Mouse (Mus musculus) intestine, embryonic 14.5 days (tissue): ENCODE results near the gene Trpc1. TPM values are rescaled to one million over a fixed set of nuclear protein-coding genes. Genes with fewer than 3 reads are reported as not detected.

Source experiments
- ATAC-seq: fragments of 200-750 bp; cut with Nextera tagmentation; replicated peaks from 2 replicates; pipeline ENCODE4 v1.8.0; 2017; ENCODE audit warnings: low read depth, moderate number of reproducible peaks, moderate TSS enrichment, moderate library complexity; ENCODE audit not compliant: low FRiP score, low TSS enrichment
- DNase-seq: peaks from one replicate; pipeline ENCODE4 v3.0.0-alpha.2; 2018; ENCODE audit warnings: low spot score
- H3K27ac ChIP-seq: fragments of 300-500 bp; sonication (generic); 2 replicates; pipeline ENCODE4 v1.5.1; 2014; ENCODE audit warnings: low read depth, mild to moderate bottlenecking, control low read depth
- H3K27me3 ChIP-seq: fragments of 300-500 bp; sonication (generic); replicated peaks from 2 replicates; pipeline ENCODE4 v1.6.1; 2014; ENCODE audit warnings: low read length, control low read depth; ENCODE audit not compliant: control insufficient read depth, insufficient read depth
- H3K36me3 ChIP-seq: fragments of 300-500 bp; sonication (generic); 2 replicates; pipeline ENCODE4 v1.6.1; 2014; ENCODE audit warnings: low read length, control low read depth; ENCODE audit not compliant: control insufficient read depth, insufficient read depth
- H3K4me1 ChIP-seq: fragments of 300-500 bp; sonication (generic); replicated peaks from 2 replicates; pipeline ENCODE4 v1.6.1; 2014; ENCODE audit warnings: low read length, control low read depth, mixed read lengths; ENCODE audit not compliant: control insufficient read depth, insufficient read depth
- H3K4me2 ChIP-seq: fragments of 300-500 bp; sonication (generic); 2 replicates; pipeline ENCODE4 v1.6.1; 2014; ENCODE audit warnings: low read length
- H3K4me3 ChIP-seq: fragments of 300-500 bp; sonication (generic); 2 replicates; pipeline ENCODE4 v1.5.1; 2014; ENCODE audit warnings: low read depth, low read length, control low read depth, mixed read lengths
- H3K9ac ChIP-seq: fragments of 300-500 bp; sonication (generic); 2 replicates; pipeline ENCODE4 v1.6.1; 2014; ENCODE audit warnings: mild to moderate bottlenecking, low read length
- H3K9me3 ChIP-seq: fragments of 300-500 bp; sonication (generic); 2 replicates; pipeline ENCODE4 v1.6.1; 2016; ENCODE audit warnings: low read length, control low read depth; ENCODE audit not compliant: control insufficient read depth
- WGBS: fragments of 180-500 bp; shearing (Covaris S2); extraction: QIAGEN DNeasy Blood & Tissue Kit; methylation state at CpG from one replicate; pipeline ENCODE4 v1.1.7; 2014; 5-methylcytosine and 5-hydroxymethylcytosine counted together
- polyA plus RNA-seq: library from polyadenylated mRNA; unstranded; fragments of >200 nt; fragmentation: Nextera tagmentation; extraction: Ambion mirVana; gene quantifications from 2 replicates; pipeline ENCODE4 v1.2.1, GENCODE M21; 2014

The Trpc1 gene
- polyA plus RNA-seq, 1 experiment from 2014 or later, result 5.7 TPM

DNA sequence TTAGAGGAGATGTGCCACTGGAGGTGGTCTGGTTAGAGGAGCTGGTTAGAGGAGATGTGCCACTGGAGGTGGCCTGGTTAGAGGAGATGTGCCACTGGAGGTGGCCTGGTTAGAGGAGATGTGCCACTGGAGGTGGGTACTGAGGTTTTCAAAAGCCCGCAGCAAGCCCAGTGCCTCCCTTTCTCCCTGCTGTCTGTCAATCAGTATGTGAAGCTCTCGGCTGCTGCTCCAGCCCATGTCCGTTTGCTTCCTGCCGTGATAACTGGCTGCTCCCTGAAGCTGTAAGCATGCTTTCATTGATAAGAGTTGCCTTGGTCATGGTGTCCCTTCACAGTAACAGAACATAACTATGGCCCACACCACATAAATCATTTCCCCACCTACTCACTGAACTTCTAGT is 13.0 kb upstream of the Trpc1 start:
- no peaks in the 10 kb centered on the region for H3K4me1 ChIP-seq
- no peak overlapping the region for H3K27ac ChIP-seq
- WGBS, result 83% methylated on average over 4 of the region's 4 CpGs
- H3K27me3 ChIP-seq, result no peaks in the 10 kb centered on the region
- no peak overlapping the region for H3K9ac ChIP-seq
- no peak overlapping the region for H3K4me3 ChIP-seq
- H3K36me3 ChIP-seq, result no peaks in the 10 kb centered on the region
- H3K4me2 ChIP-seq, result no peak overlapping the region
- no peaks in the 10 kb centered on the region for H3K9me3 ChIP-seq
- DNase-seq, result peak; percentile 21
- ATAC-seq, result no peak

- H3K4me2 ChIP-seq, result no peak overlapping the region
- no peak overlapping the region for H3K4me3 ChIP-seq
- H3K27ac ChIP-seq, result no peak overlapping the region
- DNase-seq, result peak; percentile 15
- no peaks in the 10 kb centered on the region for H3K4me1 ChIP-seq
- H3K9ac ChIP-seq, result no peak overlapping the region
- H3K27me3 ChIP-seq, result no peaks in the 10 kb centered on the region
- ATAC-seq, result no peak
- no peaks in the 10 kb centered on the region for H3K9me3 ChIP-seq
- no peaks in the 10 kb centered on the region for H3K36me3 ChIP-seq
- WGBS, result 85% methylated on average over 3 of the region's 3 CpGs
These were observed 12.1 kb upstream of the Trpc1 start for GRCm38 (mm10) chr9:95762228-95762627.

DNA sequence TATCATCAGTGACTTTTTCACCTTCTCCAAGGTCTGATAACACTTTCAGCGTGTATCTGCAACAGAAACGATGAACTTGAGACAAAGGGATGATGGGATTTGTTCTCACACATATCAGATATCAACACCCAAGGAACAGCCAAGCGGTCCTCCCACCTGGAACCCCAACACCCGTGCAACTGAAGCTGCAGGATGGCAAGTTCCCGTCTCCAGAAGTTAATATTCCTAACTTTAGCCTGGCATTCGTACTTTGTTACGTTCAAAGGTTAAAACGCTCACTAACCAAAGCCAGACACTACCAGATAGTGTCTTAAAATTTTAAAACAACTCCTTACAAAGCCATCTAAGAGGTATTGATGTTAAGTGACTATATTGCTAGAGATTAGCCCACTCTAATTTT is 11.2 kb upstream of the Trpc1 start:
- no peaks in the 10 kb centered on the region for H3K9me3 ChIP-seq
- DNase-seq, result peak; percentile 29
- H3K4me1 ChIP-seq, result no peaks in the 10 kb centered on the region
- H3K36me3 ChIP-seq, result no peaks in the 10 kb centered on the region
- no peak overlapping the region for H3K27ac ChIP-seq
- 92% methylated on average over 8 of the region's 8 CpGs for WGBS
- no peak overlapping the region for H3K9ac ChIP-seq
- no peak overlapping the region for H3K4me3 ChIP-seq
- H3K4me2 ChIP-seq, result no peak overlapping the region
- ATAC-seq, result no peak
- H3K27me3 ChIP-seq, result no peaks in the 10 kb centered on the region

DNA sequence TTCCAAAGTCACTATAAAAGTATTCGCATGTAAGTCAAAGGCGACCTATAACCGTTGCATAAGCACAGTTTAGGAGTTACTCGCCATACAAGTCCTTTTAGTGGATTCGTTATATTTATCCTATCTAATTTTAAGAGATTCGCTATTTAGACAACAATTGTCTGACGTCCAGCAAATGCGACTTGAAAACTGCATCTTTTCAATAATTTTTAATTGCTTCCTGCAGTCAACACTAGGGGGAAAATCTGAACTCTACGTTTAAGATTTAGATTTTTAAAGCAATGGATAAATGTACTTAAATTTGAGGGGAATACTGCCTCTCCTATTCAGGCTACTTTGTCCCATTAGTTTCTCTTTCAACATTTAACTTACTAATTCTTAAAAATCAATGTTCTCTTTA is 571 bp upstream of the Trpc1 start:
- Histone ChIP-seq H3K36me3 (no peaks in the 10 kb centered on the region), H3K4me1 (no peaks in the 10 kb centered on the region), H3K4me3 (peak overlapping the region; percentile 78), H3K9ac (no peak overlapping the region), H3K4me2 (peak overlapping the region; percentile 54), H3K27me3 (0 out of 2 replicates have a peak, but pooled peaks cover 4% of the 10 kb centered on the region), H3K9me3 (no peaks in the 10 kb centered on the region), H3K27ac (no peak overlapping the region)
- 39% methylated on average over 9 of the region's 9 CpGs for WGBS
- DNase-seq (no peak), ATAC-seq (no peak)

DNA sequence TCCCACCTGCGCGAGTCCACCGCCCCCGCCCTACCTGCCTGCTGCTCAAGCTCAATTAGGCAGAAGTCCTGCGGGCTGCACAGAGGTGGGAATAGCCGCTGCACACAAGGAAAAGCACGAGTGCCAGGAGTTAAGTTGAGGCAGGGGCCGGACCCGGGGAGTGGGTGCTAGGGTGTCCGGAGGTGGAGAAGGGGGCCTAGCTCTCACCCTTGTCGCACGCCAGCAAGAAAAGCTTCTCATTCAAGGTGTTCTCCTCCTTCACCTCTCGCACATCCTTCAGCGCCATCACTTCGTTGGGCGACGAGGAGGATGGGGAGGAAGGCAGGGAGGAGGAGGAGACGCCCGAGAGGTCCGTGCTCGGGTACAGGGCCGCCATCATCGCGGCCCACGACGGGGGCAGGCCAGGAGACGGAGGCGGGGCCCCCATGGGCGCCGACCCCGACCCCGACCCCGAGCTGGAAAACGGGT is 680 bp downstream of the Trpc1 start:
- Histone ChIP-seq H3K4me2 (peak overlapping the region; percentile 54), H3K27me3 (0 out of 2 replicates have a peak, but pooled peaks cover 4% of the 10 kb centered on the region), H3K9ac (peak overlapping the region; percentile 70), H3K9me3 (no peaks in the 10 kb centered on the region), H3K27ac (no peak overlapping the region), H3K36me3 (no peaks in the 10 kb centered on the region), H3K4me3 (peak overlapping the region; percentile 78), H3K4me1 (peaks cover 2% of the 10 kb centered on the region; the same call in 1 of the 2 replicates)
- peak; percentile 18 for ATAC-seq
- DNase-seq, result peak; percentile 74
- WGBS, result 1% methylated on average over 33 of the region's 34 CpGs

GRCm38 (mm10) chr9:95747298-95747697 is 2.9 kb downstream of the Trpc1 start:
- no peaks in the 10 kb centered on the region for H3K9me3 ChIP-seq
- H3K36me3 ChIP-seq, result no peaks in the 10 kb centered on the region
- 0 out of 2 replicates have a peak, but pooled peaks cover 4% of the 10 kb centered on the region for H3K27me3 ChIP-seq
- ATAC-seq (no peak), DNase-seq (no peak)
- peaks cover 2% of the 10 kb centered on the region; the same call in 1 of the 2 replicates for H3K4me1 ChIP-seq
- no peak overlapping the region for H3K9ac ChIP-seq
- H3K27ac ChIP-seq, result no peak overlapping the region
- WGBS, result 82% methylated on average over 5 of the region's 5 CpGs
- no peak overlapping the region for H3K4me2 ChIP-seq
- H3K4me3 ChIP-seq, result no peak overlapping the region

DNA sequence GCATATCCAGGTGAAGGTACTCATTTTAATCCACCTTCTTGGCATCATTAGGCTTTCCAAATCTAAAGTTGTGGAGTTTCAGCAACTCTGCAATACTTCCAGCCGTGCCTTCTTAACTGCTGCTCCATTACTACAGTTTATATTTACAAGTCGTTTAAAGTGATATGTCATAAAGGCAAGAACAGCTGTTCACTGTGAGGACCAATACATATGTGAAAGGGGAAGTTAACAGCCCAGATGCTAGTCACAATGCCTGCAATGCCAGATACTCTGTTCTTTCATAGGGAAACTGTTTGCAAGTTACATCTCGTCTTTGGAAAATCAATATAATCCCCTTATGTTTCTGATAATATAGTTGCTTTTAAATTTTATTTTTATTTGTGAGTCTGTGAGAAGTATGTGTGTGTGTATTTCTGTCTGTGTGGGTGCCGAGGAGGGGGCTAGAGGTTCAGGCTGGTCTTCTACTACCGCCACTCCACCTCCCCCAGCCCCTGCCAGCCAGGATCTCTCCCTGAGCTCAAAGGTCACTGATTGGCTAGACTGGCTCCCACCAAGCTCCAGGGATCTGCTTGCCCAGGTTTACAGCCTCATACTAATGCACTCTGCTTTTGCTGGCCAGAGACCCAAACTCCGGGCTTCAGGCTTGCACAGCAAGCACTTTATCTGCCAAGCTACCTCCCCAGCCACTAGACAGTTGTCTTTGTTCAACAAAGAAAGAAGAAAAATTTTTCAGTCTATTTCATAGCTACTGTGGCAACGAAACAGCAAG is 5.1 kb downstream of the Trpc1 start:
- Histone ChIP-seq H3K27me3 (no peaks in the 10 kb centered on the region), H3K4me2 (no peak overlapping the region), H3K4me1 (peaks cover 2% of the 10 kb centered on the region; the same call in 1 of the 2 replicates), H3K27ac (no peak overlapping the region), H3K36me3 (no peaks in the 10 kb centered on the region), H3K9ac (no peak overlapping the region), H3K4me3 (no peak overlapping the region), H3K9me3 (no peaks in the 10 kb centered on the region)
- WGBS, result 53% methylated on average over 7 of the region's 7 CpGs
- DNase-seq (no peak), ATAC-seq (no peak)

DNA sequence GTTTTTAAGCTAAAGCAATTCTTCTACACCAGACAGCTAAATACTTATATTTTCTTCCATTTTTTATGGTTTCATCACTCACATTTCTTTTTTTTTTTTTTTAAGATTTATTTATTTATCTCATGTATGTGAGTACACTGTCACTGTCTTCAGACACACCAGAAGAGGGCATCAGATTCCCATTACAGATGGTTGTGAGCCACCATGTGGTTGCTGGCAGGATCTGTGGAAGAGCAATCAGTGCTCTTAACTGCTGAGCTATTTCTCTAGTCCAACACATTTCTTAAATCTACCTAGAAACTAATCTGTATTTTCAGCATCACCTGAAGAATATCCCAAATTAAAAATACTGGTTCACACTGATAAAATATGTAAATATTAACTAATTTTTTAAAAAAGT is 13.9 kb downstream of the Trpc1 start:
- H3K36me3 ChIP-seq, result 0 out of 2 replicates have a peak, but pooled peaks cover 4% of the 10 kb centered on the region
- no peak overlapping the region for H3K4me2 ChIP-seq
- H3K27me3 ChIP-seq, result no peaks in the 10 kb centered on the region
- no peak overlapping the region for H3K9ac ChIP-seq
- no peak overlapping the region for H3K27ac ChIP-seq
- no peaks in the 10 kb centered on the region for H3K4me1 ChIP-seq
- no peaks in the 10 kb centered on the region for H3K9me3 ChIP-seq
- ATAC-seq, result no peak
- H3K4me3 ChIP-seq, result no peak overlapping the region
- no peak for DNase-seq

- no peak overlapping the region for H3K4me2 ChIP-seq
- peaks cover 8% of the 10 kb centered on the region for H3K36me3 ChIP-seq
- H3K9ac ChIP-seq, result no peak overlapping the region
- no peaks in the 10 kb centered on the region for H3K4me1 ChIP-seq
- H3K27me3 ChIP-seq, result no peaks in the 10 kb centered on the region
- no peak overlapping the region for H3K4me3 ChIP-seq
- H3K27ac ChIP-seq, result no peak overlapping the region
- no peaks in the 10 kb centered on the region for H3K9me3 ChIP-seq
- no peak for ATAC-seq
- 43% methylated on average over 8 of the region's 8 CpGs for WGBS
- DNase-seq, result no peak
These were observed 37.6 kb downstream of the Trpc1 start for GRCm38 (mm10) chr9:95712574-95712973.
